Mouse (Mus musculus): ENCODE data around the gene Maml3.

- TF ChIP-seq ZC3H11A (IDR thresholded peaks at IDR 0.05; ENCODE audit: borderline replicate concordance, low read depth, low read length) (no peak), MAFK (IDR thresholded peaks at IDR 0.05; ENCODE audit: insufficient read depth, low read depth, low read length) (0 out of 2 replicates have a peak, but pooled peaks have one; percentile 19), HCFC1 (IDR thresholded peaks at IDR 0.05; ENCODE audit: borderline replicate concordance, insufficient read depth, low read length) (no peak), CHD2 (IDR thresholded peaks at IDR 0.05; ENCODE audit: low read depth, low read length) (no peak), ZNF384 (IDR thresholded peaks at IDR 0.05; ENCODE audit: low read depth, low read length) (peak; percentile 89)
Measured at GRCm38 (mm10) chr3:51934531-51935485, 170.1 kb downstream of the Maml3 start.

Measured in ES-E14 (cell line).